Mouse (Mus musculus) brain, embryonic 14.5 days (tissue): ENCODE measurements around the gene Chst8.

Source experiments
- CTCF ChIP-seq: fragments of 200-500 bp; IDR thresholded peaks from 2 replicates; pipeline ENCODE4 v1.5.1; 2012; ENCODE audit warnings: inconsistent platforms, mild to moderate bottlenecking, moderate library complexity, borderline replicate concordance; ENCODE audit not compliant: insufficient read depth, insufficient read length; ENCODE audit errors: extremely low read depth
- POLR2A ChIP-seq: fragments of 200-500 bp; IDR thresholded peaks from 2 replicates; pipeline ENCODE4 v1.6.1; 2012; ENCODE audit warnings: mild to moderate bottlenecking, inconsistent platforms, borderline replicate concordance; ENCODE audit not compliant: poor library complexity, insufficient read depth, insufficient read length, severe bottlenecking; ENCODE audit errors: extremely low read depth

GRCm38 (mm10) chr7:34775659-34776058, 36.9 kb downstream of the Chst8 start:
- TF ChIP-seq POLR2A (no peak), CTCF (no peak)
